Mouse (Mus musculus): ENCODE results near the gene Ube2o. TPM values are rescaled to one million over a fixed set of nuclear protein-coding genes. Genes with fewer than 3 reads are reported as not detected.

The Ube2o gene
- polyA plus RNA-seq, 1 experiment = 80.5 TPM

DNA sequence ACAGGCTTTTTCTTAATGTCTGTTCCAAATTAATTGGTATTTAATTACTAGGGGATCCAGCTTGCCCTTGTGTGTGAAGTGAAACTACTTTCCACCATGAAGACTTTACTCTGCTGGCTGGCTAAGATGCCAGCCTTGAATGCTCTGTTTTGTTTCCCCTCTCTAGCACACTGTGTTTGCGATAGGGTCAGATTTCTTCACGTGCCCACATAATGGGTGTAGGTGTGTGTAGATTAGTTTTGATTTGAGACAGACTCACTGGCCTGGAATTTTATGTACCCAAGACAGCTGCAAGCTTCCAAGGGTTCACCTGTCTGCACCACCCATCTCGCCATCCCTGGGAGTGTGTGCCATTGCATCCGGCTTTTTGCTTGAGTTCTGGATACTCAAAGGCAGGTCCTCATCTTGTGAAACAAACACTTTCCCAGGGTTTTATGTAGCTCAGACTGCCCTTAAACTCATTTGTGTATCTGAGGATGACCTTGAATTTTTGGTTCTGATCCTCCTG lies 67.7 kb downstream of the Ube2o start:
- H3K4me1 ChIP-seq (ENCODE audit: control insufficient read depth) = peaks cover 24% of the 10 kb centered on the region
- H3K9me3 ChIP-seq (ENCODE audit: control insufficient read depth, low read length) = no peaks in the 10 kb centered on the region
- H3K36me3 ChIP-seq (ENCODE audit: control insufficient read depth) = no peaks in the 10 kb centered on the region
- TF ChIP-seq GATA1 (IDR thresholded peaks at IDR 0.05; ENCODE audit: low read length) (no peak), TAL1 (IDR thresholded peaks at IDR 0.05; ENCODE audit: low read length) (no peak)
- no peak overlapping the region for H3K4me3 ChIP-seq (replicated peaks)
- peaks cover 19% of the 10 kb centered on the region for H3K27me3 ChIP-seq (ENCODE audit: control insufficient read depth)

DNA sequence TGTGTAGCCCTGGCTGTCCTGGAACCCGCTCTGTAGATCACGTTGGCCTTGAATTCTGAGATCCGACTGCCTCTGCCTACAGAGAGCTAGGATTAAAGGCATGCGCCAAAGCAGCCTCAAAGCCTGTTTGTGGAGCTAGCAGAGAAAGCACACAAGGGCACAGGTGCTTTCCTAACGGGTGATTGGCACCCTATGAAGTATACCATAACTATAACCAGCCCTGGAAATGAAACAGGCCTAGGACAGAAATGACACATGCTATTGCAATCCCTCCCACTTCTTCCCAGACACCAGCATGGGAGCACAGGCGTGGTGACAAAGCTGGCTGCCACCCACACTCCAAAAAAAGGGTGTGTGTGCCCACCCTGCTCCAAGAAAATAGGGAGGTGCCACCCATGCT lies 68.3 kb downstream of the Ube2o start:
- TF ChIP-seq TAL1 (IDR thresholded peaks at IDR 0.05; ENCODE audit: low read length) (no peak), GATA1 (IDR thresholded peaks at IDR 0.05; ENCODE audit: low read length) (no peak)
- H3K36me3 ChIP-seq (ENCODE audit: control insufficient read depth) = no peaks in the 10 kb centered on the region
- peaks cover 26% of the 10 kb centered on the region for H3K4me1 ChIP-seq (ENCODE audit: control insufficient read depth)
- H3K9me3 ChIP-seq (ENCODE audit: control insufficient read depth, low read length) = no peaks in the 10 kb centered on the region
- no peak overlapping the region for H3K4me3 ChIP-seq (replicated peaks)
- H3K27me3 ChIP-seq (ENCODE audit: control insufficient read depth) = peaks cover 14% of the 10 kb centered on the region

DNA sequence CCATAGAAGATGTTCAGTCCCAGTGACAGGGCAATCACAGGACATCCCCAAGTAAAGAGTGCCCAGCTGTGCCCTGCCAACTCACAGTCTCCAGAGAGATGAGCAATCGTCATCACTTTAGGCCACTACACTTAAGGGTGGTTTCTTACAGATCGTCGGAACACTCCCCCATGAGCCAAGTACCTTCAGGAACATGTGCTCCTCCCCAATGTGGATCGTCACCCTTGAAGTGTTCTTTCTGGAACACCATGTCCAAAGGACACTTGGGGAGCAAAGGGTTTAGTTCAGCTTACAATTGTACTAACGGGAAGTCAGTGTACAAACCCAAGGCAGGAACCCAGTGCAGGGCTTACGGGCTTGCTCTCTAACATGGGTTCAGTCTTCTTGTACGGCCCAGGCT lies 69.1 kb downstream of the Ube2o start:
- no peaks in the 10 kb centered on the region for H3K9me3 ChIP-seq (ENCODE audit: control insufficient read depth, low read length)
- H3K4me1 ChIP-seq (ENCODE audit: control insufficient read depth) = peaks cover 32% of the 10 kb centered on the region
- H3K36me3 ChIP-seq (ENCODE audit: control insufficient read depth) = no peaks in the 10 kb centered on the region
- no peak for TF ChIP-seq TAL1 (IDR thresholded peaks at IDR 0.05; ENCODE audit: low read length)
- no peak for TF ChIP-seq GATA1 (IDR thresholded peaks at IDR 0.05; ENCODE audit: low read length)
- H3K27me3 ChIP-seq (ENCODE audit: control insufficient read depth) = peaks cover 12% of the 10 kb centered on the region
- no peak overlapping the region for H3K4me3 ChIP-seq (replicated peaks)

DNA sequence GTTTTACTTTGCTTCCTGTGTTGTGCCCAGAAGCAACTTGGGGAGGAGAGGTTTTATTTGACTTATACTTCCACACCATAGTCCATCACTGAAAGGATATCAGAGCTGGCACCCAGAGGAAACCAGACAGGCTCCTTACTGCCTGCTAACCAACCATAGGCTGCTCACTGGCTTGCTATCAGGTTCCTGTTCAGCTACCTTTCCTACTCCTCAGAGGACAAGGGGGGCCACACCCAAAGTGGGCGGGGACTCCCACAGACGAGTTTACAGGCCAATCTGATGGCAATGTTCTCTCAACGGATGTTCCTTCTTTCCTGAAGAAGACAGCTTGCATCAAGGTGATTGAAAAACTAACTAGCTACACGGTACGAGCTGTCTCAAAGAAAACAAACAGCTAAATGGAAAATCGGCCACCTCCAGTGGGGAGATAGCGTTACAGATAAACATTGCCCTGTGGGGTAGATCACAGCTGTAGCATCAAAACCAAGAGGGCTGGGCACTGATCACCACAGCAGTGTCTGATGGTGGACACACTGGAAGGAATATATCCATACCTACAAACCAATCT lies 69.9 kb downstream of the Ube2o start:
- Histone ChIP-seq H3K36me3 (ENCODE audit: control insufficient read depth) (no peaks in the 10 kb centered on the region), H3K4me1 (ENCODE audit: control insufficient read depth) (peaks cover 39% of the 10 kb centered on the region)
- no peak for TF ChIP-seq TAL1 (IDR thresholded peaks at IDR 0.05; ENCODE audit: low read length)
- TF ChIP-seq GATA1 (IDR thresholded peaks at IDR 0.05; ENCODE audit: low read length) = peak; percentile 54

DNA sequence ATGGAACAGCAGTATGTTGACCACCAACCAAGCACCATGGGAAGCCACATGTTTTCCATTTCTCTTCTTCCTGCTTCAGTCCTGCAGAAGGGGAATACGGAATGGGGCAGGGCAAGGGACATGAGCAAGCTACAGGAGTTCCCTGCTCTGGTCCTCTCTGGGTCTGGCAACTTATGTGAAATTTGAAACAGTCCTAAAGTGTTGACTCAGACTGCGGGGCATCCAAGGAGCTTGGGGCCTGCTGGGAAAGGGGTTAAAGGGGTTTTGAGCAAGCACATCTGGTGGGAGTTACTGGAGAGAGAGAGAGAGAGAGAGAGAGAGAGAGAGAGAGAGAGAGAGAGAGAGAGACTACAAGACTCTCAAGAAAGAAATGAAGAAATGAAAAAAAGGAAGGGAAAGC lies 72.6 kb downstream of the Ube2o start:
- no peak for TF ChIP-seq TAL1 (IDR thresholded peaks at IDR 0.05; ENCODE audit: low read length)
- TF ChIP-seq GATA1 (IDR thresholded peaks at IDR 0.05; ENCODE audit: low read length) = no peak
- peaks cover 57% of the 10 kb centered on the region for H3K4me1 ChIP-seq (ENCODE audit: control insufficient read depth)
- H3K4me3 ChIP-seq (replicated peaks) = no peak overlapping the region
- H3K36me3 ChIP-seq (ENCODE audit: control insufficient read depth) = no peaks in the 10 kb centered on the region
- H3K9me3 ChIP-seq (ENCODE audit: control insufficient read depth, low read length) = no peaks in the 10 kb centered on the region
- no peaks in the 10 kb centered on the region for H3K27me3 ChIP-seq (ENCODE audit: control insufficient read depth)

More for the DNA sequence above, 69.9 kb downstream of the Ube2o start:
- Histone ChIP-seq H3K27me3 (ENCODE audit: control insufficient read depth) (peaks cover 12% of the 10 kb centered on the region), H3K4me3 (replicated peaks) (no peak overlapping the region), H3K9me3 (ENCODE audit: control insufficient read depth, low read length) (no peaks in the 10 kb centered on the region)

DNA sequence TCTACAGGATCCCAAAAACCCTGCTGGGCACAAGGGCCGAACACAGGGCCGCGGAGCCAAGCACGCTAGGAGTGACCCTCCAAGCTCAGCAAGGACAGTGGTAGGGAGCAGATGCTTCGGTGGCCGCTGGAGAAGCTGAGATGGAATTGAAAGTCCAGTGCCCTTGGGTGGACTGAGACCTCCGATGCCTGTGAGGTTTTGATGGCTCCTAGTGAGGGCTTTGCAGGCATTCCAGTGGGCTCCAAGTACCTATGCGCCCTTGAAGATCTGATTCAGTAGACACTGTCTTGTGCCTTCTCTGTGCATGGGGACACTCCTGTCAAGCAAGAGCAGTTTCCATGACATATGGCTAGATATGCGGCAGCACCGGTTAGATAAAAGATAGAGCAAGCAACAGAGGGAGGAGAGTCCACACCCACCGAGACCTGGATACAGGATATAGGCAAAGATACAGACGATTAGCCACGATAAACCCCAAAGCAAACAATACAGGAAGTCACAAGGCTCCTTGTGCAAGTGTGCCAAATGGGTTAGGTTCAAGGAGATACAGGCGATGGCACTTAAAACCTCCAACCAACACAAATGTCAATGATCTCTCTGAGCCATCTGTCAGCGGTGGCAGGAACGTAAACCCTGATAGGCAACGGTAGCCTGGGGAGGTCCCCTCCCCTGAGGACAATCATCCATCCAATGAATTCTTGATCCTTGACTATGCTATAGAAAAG lies 74.9 kb downstream of the Ube2o start:
- no peaks in the 10 kb centered on the region; the same call in 1 of the 2 replicates for H3K36me3 ChIP-seq (ENCODE audit: control insufficient read depth)
- H3K9me3 ChIP-seq (ENCODE audit: control insufficient read depth, low read length) = 0 out of 2 replicates have a peak, but pooled peaks cover 1% of the 10 kb centered on the region
- H3K4me3 ChIP-seq (replicated peaks) = peak overlapping the region; percentile 28
- H3K4me1 ChIP-seq (ENCODE audit: control insufficient read depth) = peaks cover 54% of the 10 kb centered on the region
- TF ChIP-seq TAL1 (IDR thresholded peaks at IDR 0.05; ENCODE audit: low read length) (peak; percentile 73), GATA1 (IDR thresholded peaks at IDR 0.05; ENCODE audit: low read length) (peak; percentile 49)
- H3K27me3 ChIP-seq (ENCODE audit: control insufficient read depth) = no peaks in the 10 kb centered on the region

DNA sequence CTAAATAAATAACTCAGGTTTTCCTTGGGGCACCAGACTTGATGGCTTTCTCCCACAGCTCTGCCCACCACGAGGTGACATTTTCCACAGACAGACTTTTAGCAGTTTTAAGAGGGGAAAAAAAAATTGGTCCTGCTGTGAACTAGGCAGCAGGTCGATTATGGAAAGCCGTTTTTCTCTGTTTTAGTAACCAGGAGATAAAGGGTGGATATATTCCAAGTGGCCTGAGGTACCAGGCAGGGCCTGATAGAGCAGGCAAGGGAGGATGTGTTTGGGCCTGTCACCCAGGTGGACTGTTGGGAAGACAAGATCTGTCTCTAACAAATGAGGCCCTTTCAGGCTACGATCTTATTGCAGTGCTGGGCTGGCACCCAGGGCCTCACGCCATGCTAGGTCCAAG lies 75.7 kb downstream of the Ube2o start:
- Histone ChIP-seq H3K9me3 (ENCODE audit: control insufficient read depth, low read length) (0 out of 2 replicates have a peak, but pooled peaks cover 3% of the 10 kb centered on the region), H3K27me3 (ENCODE audit: control insufficient read depth) (no peaks in the 10 kb centered on the region), H3K4me1 (ENCODE audit: control insufficient read depth) (peaks cover 57% of the 10 kb centered on the region), H3K4me3 (replicated peaks) (no peak overlapping the region), H3K36me3 (ENCODE audit: control insufficient read depth) (no peaks in the 10 kb centered on the region; the same call in 1 of the 2 replicates)
- no peak for TF ChIP-seq TAL1 (IDR thresholded peaks at IDR 0.05; ENCODE audit: low read length)
- no peak for TF ChIP-seq GATA1 (IDR thresholded peaks at IDR 0.05; ENCODE audit: low read length)

DNA sequence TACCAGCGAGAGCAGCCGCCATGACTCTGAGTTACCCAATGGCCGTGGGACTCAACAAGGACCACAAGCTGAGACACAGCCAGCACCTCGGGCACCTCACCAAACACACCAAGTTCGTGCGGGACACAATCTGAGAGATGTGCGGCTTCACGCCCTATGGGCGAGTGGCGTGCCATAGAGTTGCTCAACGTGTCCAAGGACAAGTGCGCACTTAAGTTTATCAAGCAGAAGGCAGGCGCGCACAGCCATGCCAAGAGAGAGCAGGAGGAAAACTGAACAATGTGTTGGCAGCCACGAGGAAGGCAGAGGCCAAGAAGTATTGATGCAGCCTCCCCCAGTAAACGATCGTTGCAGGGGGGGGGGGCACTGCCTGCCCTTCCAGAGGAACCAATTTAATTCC lies 76.7 kb downstream of the Ube2o start:
- Histone ChIP-seq H3K9me3 (ENCODE audit: control insufficient read depth, low read length) (0 out of 2 replicates have a peak, but pooled peaks cover 3% of the 10 kb centered on the region), H3K27me3 (ENCODE audit: control insufficient read depth) (no peaks in the 10 kb centered on the region), H3K4me1 (ENCODE audit: control insufficient read depth) (peaks cover 60% of the 10 kb centered on the region), H3K4me3 (replicated peaks) (no peak overlapping the region), H3K36me3 (ENCODE audit: control insufficient read depth) (no peaks in the 10 kb centered on the region; the same call in 1 of the 2 replicates)
- TF ChIP-seq TAL1 (IDR thresholded peaks at IDR 0.05; ENCODE audit: low read length) (no peak), GATA1 (IDR thresholded peaks at IDR 0.05; ENCODE audit: low read length) (no peak)

DNA sequence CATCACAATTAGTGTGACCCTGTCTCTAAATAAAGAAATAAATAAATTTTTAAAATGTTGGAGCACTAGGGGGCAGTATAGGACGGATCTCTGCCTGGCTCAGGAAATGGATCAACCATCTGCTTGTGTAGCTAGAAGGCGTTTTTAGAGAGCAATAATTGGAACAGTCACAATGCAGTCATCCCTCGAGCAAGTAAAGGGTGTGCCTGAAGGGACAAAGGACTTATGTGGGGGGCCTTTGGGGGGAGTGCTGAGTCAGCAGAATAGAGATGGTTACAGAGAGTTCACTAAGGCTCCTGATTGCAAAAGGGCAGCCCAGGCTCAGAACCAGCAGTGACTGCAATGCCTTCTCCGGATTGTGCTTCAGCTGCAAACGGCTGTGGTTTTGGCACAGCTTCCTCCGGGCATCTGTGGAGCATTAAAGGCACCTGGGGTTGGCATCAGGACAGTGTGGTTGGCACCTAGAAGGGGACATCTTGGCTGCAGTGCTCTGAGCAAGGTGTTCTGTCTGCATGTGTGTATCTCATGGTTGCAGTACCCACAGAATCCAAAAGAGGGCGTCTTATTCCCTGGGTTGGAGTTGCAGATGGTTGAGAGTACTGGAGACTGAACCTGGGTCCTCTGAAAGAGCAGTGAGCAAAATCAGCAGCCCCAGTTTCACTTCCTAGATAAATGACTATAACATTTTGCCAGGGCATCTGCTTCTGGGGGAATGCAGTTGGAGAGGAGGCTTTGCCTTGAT lies 80.1 kb downstream of the Ube2o start:
- H3K9me3 ChIP-seq (ENCODE audit: control insufficient read depth, low read length) = 0 out of 2 replicates have a peak, but pooled peaks cover 3% of the 10 kb centered on the region
- TF ChIP-seq TAL1 (IDR thresholded peaks at IDR 0.05; ENCODE audit: low read length) (no peak), GATA1 (IDR thresholded peaks at IDR 0.05; ENCODE audit: low read length) (no peak)
- no peaks in the 10 kb centered on the region for H3K27me3 ChIP-seq (ENCODE audit: control insufficient read depth)
- H3K4me3 ChIP-seq (replicated peaks) = no peak overlapping the region
- no peaks in the 10 kb centered on the region; the same call in 1 of the 2 replicates for H3K36me3 ChIP-seq (ENCODE audit: control insufficient read depth)
- H3K4me1 ChIP-seq (ENCODE audit: control insufficient read depth) = peaks cover 41% of the 10 kb centered on the region

Measured in erythroblast, embryonic 14.5 days (primary cell).